Mouse (Mus musculus) inflammation-experienced regulatory T-cells (primary cell): ENCODE measurements around the gene Dner. TPM values are rescaled to one million over a fixed set of nuclear protein-coding genes. Genes with fewer than 3 reads are reported as not detected.

Experiments used
- polyA plus RNA-seq, 2 experiments: library from polyadenylated mRNA; unstranded; fragments of 100-300 nt; shearing (Covaris generic); gene quantifications; one replicate each; pipeline ENCODE4 v1.2.1; 2017

Dner gene
- polyA plus RNA-seq: under 1 TPM; 0.18 to 0.66 TPM

GRCm38 (mm10) chr1:84695517-84696411 is at the start of gene Dner:
Gene Dner (minus strand): TSS chr1:84696221.

GRCm38 (mm10) chr1:84363967-84364366 is 332.1 kb downstream of the Dner start, which contains the start of gene Pid1:
Gene Pid1 (minus strand): TSS chr1:84364180.

Other genes starting within 250 kb of the Dner start
- gene Fbxo36, start 143.6 kb upstream of the Dner start, polyA plus RNA-seq: 1 to 10 TPM; 2.4 TPM
- gene Trip12, start 144.3 kb upstream of the Dner start, polyA plus RNA-seq: 100 to 1,000 TPM; 147 to 175 TPM
- gene Slc16a14, start 238.9 kb upstream of the Dner start, polyA plus RNA-seq: under 1 TPM in 1 of 2 experiments, not detected in 1; 0.11 TPM